In genomic region chr6:122670201-122670551, GRCm38 (mm10) we compare ENCODE assay signal across 8 mouse cellular contexts. TPM values are rescaled to one million over a fixed set of nuclear protein-coding genes. Genes with fewer than 3 reads are reported as not detected.
A peak's percentile ranks its signal among the peaks of the same experiment; 100 is the strongest.
DNase-seq lines count a peak whose midpoint lies in the region; ATAC-seq and TF ChIP-seq lines count a peak whose summit lies in the region.

No protein-coding gene starts in this region.

- no peak overlapping the region for H3K4me3 ChIP-seq in lung, postnatal 0 days (ENCODE audit: low read depth, low read length)
- peak overlapping the region; percentile 58 for H3K4me3 ChIP-seq in embryonic facial prominence, embryonic 10.5 days
- peak overlapping the region; percentile 48 for H3K4me3 ChIP-seq in limb, embryonic 13.5 days
- peak overlapping the region; percentile 47; the same call in 1 of the 2 replicates for H3K4me3 ChIP-seq in stomach, embryonic 16.5 days (replicated peaks; ENCODE audit: low read length)

- H3K9ac ChIP-seq in lung, postnatal 0 days (replicated peaks; ENCODE audit: low read depth), result no peak overlapping the region
- H3K9ac ChIP-seq in limb, embryonic 13.5 days, result peak overlapping the region; percentile 35; the same call in 1 of the 2 replicates
- H3K9ac ChIP-seq in stomach, embryonic 16.5 days (ENCODE audit: low read length), result no peak overlapping the region; the same call in 1 of the 2 replicates

- H3K4me2 ChIP-seq in lung, postnatal 0 days (replicated peaks; ENCODE audit: low read depth, low read length), result peak overlapping the region; percentile 35; the same call in 1 of the 2 replicates
- peak overlapping the region; percentile 64 for H3K4me2 ChIP-seq in limb, embryonic 13.5 days (replicated peaks)
- peak overlapping the region; percentile 59 for H3K4me2 ChIP-seq in stomach, embryonic 16.5 days (ENCODE audit: low read depth, low read length)

- ATAC-seq in lung, postnatal 0 days, result no peak
- ATAC-seq in limb, embryonic 13.5 days (ENCODE audit: low FRiP score, low read depth), result no peak
- ATAC-seq in stomach, embryonic 16.5 days (ENCODE audit: insufficient read depth, low FRiP score), result no peak

- 28% methylated on average over 10 of the region's 10 CpGs for WGBS in lung, postnatal 0 days
- 29% methylated on average over 10 of the region's 10 CpGs for WGBS in embryonic facial prominence, embryonic 10.5 days
- 31% methylated on average over 10 of the region's 10 CpGs for WGBS in limb, embryonic 13.5 days
- 29% methylated on average over 10 of the region's 10 CpGs for WGBS in stomach, embryonic 16.5 days

- H3K36me3 ChIP-seq in lung, postnatal 0 days (ENCODE audit: insufficient read depth, low read length), result no peaks in the 10 kb centered on the region
- no peaks in the 10 kb centered on the region for H3K36me3 ChIP-seq in embryonic facial prominence, embryonic 10.5 days (replicated peaks)
- H3K36me3 ChIP-seq in limb, embryonic 13.5 days, result no peaks in the 10 kb centered on the region
- H3K36me3 ChIP-seq in stomach, embryonic 16.5 days (ENCODE audit: control insufficient read depth, insufficient read depth, low read length), result no peaks in the 10 kb centered on the region

- no peaks in the 10 kb centered on the region for H3K9me3 ChIP-seq in lung, postnatal 0 days (ENCODE audit: low read length)
- no peaks in the 10 kb centered on the region for H3K9me3 ChIP-seq in embryonic facial prominence, embryonic 10.5 days
- no peaks in the 10 kb centered on the region for H3K9me3 ChIP-seq in limb, embryonic 13.5 days
- H3K9me3 ChIP-seq in stomach, embryonic 16.5 days (replicated peaks; ENCODE audit: control insufficient read depth, low read length), result no peaks in the 10 kb centered on the region

- no peaks in the 10 kb centered on the region for H3K27me3 ChIP-seq in lung, postnatal 0 days (replicated peaks; ENCODE audit: insufficient read depth, low read length)
- no peaks in the 10 kb centered on the region; the same call in 1 of the 2 replicates for H3K27me3 ChIP-seq in embryonic facial prominence, embryonic 10.5 days (replicated peaks; ENCODE audit: low read depth, poor library complexity, severe bottlenecking)
- no peaks in the 10 kb centered on the region for H3K27me3 ChIP-seq in limb, embryonic 13.5 days
- no peaks in the 10 kb centered on the region for H3K27me3 ChIP-seq in stomach, embryonic 16.5 days (ENCODE audit: control insufficient read depth, insufficient read depth, low read length)

- no peak for TF ChIP-seq CTCF in lung, postnatal 0 days (IDR thresholded peaks at IDR 0.05)

- no peak for DNase-seq in lung, postnatal 0 days (ENCODE audit: low spot score)
- no peak for DNase-seq in lung, adult 18-20 months
- peak; percentile 21 for DNase-seq in embryonic facial prominence, embryonic 10.5 days (ENCODE audit: low spot score)
- DNase-seq in ovary, adult 18-20 months (ENCODE audit: low spot score), result no peak
- no peak for DNase-seq in testis, postnatal 14 days (ENCODE audit: low spot score)
- DNase-seq in frontal cortex, postnatal 36 days (ENCODE audit: low spot score in 2 of 2), result no peak

- no peaks in the 10 kb centered on the region for H3K4me1 ChIP-seq in lung, postnatal 0 days (ENCODE audit: insufficient read depth, low read depth, low read length)
- H3K4me1 ChIP-seq in embryonic facial prominence, embryonic 10.5 days, result peaks cover 6% of the 10 kb centered on the region
- no peaks in the 10 kb centered on the region for H3K4me1 ChIP-seq in limb, embryonic 13.5 days
- H3K4me1 ChIP-seq in stomach, embryonic 16.5 days (ENCODE audit: control insufficient read depth, insufficient read depth, low read length), result peaks cover 4% of the 10 kb centered on the region; the same call in 1 of the 2 replicates

- H3K27ac ChIP-seq in lung, postnatal 0 days (ENCODE audit: low read length), result no peak overlapping the region
- H3K27ac ChIP-seq in embryonic facial prominence, embryonic 10.5 days (replicated peaks), result peak overlapping the region; percentile 61; the same call in 1 of the 2 replicates
- no peak overlapping the region; the same call in 1 of the 2 replicates for H3K27ac ChIP-seq in limb, embryonic 13.5 days
- no peak overlapping the region for H3K27ac ChIP-seq in stomach, embryonic 16.5 days (ENCODE audit: low read length)

- TF ChIP-seq EP300 in lung, postnatal 0 days (IDR thresholded peaks at IDR 0.05), result no peak

RNA-seq across cellular contexts. Expression of gene Nanog, which starts 37.1 kb away (rescaled TPM):
- polyA plus RNA-seq in lung, postnatal 0 days (2015; fragmentation: Nextera tagmentation; extraction: Ambion mirVana), result 0.24 and 0.36 TPM in 2 replicates
- 0.26 TPM in 1 of 2 replicates, not detected in the other for polyA plus RNA-seq in embryonic facial prominence, embryonic 10.5 days (2016; fragmentation: Nextera tagmentation; extraction: Ambion mirVana)
- 0.25 and 0.37 TPM in 2 replicates for polyA plus RNA-seq in limb, embryonic 13.5 days (2015; fragmentation: Nextera tagmentation; extraction: Ambion mirVana)
- 0.14 and 0.22 TPM in 2 replicates for polyA plus RNA-seq in stomach, embryonic 16.5 days (2015; fragmentation: Nextera tagmentation; extraction: Ambion mirVana)

RNA-seq across cellular contexts. Expression of gene Dppa3, which starts 44.0 kb away (rescaled TPM):
- not detected in 2 replicates for polyA plus RNA-seq in lung, postnatal 0 days (2015; fragmentation: Nextera tagmentation; extraction: Ambion mirVana)
- not detected in 2 replicates for polyA plus RNA-seq in embryonic facial prominence, embryonic 10.5 days (2016; fragmentation: Nextera tagmentation; extraction: Ambion mirVana)
- not detected in 2 replicates for polyA plus RNA-seq in limb, embryonic 13.5 days (2015; fragmentation: Nextera tagmentation; extraction: Ambion mirVana)
- polyA plus RNA-seq in stomach, embryonic 16.5 days (2015; fragmentation: Nextera tagmentation; extraction: Ambion mirVana), result not detected in 2 replicates
